Mouse (Mus musculus): ENCODE results near the gene Pramef17. TPM values are rescaled to one million over a fixed set of nuclear protein-coding genes. Genes with fewer than 3 reads are reported as not detected.
"Not testable (repeated sequence)": the region's sequence is repeated elsewhere in the genome, so short reads cannot be mapped to it uniquely, and the experiment has no call there.

The Pramef17 gene
- not detected for total RNA-seq (2021)
- long read RNA-seq, experiment 1, result 0 reads
- long read RNA-seq, experiment 2, result 0 reads

DNA sequence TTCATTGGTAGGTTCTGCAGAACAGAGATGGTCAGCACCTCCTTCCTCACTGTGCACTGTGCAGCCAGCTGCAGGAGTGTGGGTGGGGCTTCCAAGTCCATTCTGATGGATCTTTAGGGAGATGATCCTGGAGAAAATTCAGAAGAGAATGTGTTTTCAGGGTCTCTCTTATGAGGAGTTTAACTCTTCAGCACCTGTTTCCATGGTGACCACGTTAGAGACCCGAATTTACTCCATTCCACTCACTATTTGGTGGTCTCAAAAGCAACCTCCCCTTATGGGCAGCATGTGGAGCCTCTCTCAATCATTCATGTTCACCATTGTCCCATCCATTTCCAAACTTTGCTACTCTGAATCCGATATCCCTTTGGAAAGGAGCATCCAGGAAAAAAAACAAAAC, at the start of gene Pramef17:
TSS of gene Pramef17 (minus strand) at position 101 of the 400 bp plus-strand sequence.
- intact Hi-C loops (cut with DNase I); DNase-seq: not testable (repeated sequence)

DNA sequence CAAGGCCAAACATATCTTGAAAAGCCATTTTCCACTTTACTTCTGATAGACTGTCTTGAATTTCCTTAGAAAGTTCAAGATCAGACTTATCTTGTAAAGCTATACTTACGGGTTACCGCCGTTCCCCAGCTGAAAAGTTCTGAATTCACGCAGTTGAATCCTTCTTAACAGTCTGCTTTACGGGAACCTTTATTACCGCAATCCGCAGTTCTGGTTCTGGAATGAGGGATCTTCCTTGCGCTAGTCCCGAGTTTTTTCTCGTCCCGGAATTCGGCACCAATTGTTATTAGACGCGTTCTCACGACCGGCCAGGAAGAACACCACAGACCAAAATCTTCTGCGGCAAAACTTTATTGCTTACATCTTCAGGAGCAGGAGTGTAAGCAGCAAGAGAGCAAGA, 6.0 kb downstream of the Pramef17 start:
- intact Hi-C loops (cut with DNase I), result not testable (repeated sequence)
- peak; percentile 48 to 52 for DNase-seq

DNA sequence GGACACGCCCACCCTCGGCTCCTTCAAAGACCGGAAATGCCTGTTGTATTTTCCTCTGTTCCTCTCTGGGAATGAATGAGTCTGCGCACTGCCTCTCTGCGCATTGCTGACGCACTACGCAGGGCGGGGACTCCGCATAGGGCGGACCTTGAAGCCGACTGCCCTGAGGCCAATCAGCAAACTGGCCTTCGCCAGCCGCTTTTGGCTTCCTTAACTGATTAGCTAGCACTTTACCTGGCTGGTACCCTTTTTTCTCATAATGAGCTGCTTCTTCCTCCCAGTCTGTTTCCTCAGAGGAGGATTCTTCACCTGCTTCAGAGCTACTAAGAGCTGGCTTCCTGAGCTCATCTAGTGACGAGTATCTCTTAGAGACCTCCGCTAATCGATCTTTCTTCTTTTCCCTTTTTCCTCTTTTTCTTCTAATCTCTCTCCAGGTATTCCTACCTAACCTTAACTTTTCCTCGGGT, 6.7 kb downstream of the Pramef17 start:
- peak; percentile 23 to 25 for DNase-seq
- intact Hi-C loops (cut with DNase I), result not testable (repeated sequence)

DNA sequence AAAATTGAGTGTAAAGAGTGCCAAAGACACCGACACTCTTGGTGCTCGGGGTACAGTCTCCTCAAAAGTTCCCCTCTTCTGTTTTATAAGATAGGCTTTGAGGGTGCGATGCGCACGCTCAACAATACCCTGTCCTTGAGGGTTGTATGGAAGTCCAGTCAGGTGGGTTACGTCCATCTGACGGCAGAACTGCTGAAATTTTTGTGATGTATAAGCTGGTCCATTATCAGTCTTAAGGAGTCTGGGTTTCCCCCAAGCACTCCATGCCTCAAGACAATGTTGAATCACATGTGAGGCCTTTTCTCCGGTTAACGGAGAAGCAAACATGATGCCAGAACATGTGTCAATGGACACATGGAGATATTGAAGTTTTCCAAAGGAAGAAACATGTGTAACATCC, 8.4 kb downstream of the Pramef17 start:
- intact Hi-C loops (cut with DNase I), result not testable (repeated sequence)
- peak; percentile 2 to 8 for DNase-seq

DNA sequence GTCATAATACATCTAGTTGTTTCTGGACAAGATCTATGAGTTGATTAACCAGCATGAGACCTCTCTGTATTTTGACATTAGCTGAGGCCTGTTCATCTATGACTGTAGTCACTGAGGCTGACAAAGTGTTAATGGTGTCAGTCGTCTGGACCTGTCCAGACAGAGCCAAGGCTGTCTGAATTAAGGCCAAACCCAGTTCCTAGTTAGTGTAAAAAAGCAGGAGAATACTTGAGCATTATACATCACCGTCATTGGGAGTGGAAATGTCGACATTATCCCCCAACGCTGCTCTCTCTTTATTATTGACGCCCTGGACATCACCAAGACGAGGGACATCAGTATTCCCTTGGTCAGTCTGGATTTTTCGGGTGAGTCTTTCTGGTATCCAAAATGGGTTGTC, 9.0 kb downstream of the Pramef17 start:
- DNase-seq, result peak; percentile 3 to 5
- intact Hi-C loops (cut with DNase I), result not testable (repeated sequence)

DNA sequence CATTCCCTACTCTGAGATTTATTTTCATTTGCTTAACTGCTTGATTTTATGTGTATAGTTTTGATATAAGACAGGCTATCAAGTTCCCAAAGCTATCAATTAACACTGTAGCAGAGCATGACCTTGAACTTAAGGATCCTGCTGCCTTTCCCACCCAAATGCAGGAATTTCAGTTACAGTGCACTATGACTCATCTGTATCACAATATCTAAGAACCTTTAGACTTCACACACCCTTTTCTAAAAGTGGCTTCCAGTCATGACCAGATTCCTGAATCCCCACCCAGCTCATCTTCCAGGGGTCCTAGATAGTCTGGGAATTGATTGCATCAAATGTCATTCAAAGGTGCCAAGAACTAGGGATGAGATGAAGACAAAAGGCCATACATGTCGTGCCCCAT, 10.7 kb downstream of the Pramef17 start:
- intact Hi-C loops (cut with DNase I); DNase-seq: not testable (repeated sequence)

DNA sequence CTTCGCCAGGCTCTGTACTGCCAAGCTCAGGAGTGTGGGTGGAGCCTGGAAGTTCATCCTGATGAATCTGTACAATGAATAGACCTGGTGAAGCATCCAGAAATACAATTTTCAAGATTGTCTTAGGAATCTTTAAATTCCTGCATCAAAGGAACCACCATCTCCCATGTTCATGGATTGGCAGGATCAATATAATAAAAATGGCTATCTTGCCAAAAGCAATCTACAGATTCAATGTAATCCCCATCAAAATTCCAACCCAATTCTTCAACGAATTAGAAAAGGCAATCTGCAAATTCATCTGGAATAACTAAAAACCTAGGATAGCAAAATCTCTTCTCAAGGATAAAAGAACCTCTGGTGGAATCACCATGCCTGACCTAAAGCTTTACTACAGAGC, 27.3 kb downstream of the Pramef17 start, which contains the start of gene Gm13101:
TSS of gene Gm13101 (minus strand) at position 101 of the 400 bp plus-strand sequence.
- intact Hi-C loops (cut with DNase I); DNase-seq: not testable (repeated sequence)

DNA sequence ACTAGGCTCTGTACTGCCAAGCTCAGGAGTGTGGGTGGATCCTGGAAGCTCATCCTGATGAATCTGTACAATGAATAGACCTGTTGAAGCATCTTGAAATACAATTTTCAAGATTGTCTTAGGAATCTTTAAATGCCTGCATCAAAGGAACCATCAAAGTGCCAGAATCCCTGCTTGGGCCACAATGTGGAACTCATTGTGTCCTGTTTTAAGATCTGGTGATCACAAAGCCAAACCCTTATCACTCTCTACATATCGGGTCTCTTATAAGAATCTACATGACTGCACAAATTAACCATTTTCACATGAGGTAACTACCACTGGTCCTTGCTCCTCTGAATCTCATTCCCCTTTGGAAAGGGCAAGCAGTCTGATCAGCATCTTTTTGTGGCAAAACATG, 43.3 kb downstream of the Pramef17 start, which contains the start of gene Pramef25:
TSS of gene Pramef25 (minus strand) at position 101 of the 400 bp plus-strand sequence.
- intact Hi-C loops (cut with DNase I); DNase-seq: not testable (repeated sequence)

Other genes starting within 250 kb of the Pramef17 start
- not detected for gene Gm13023, start 205.0 kb downstream of the Pramef17 start, total RNA-seq (2021)
- not detected for gene Gm13084, start 178.3 kb downstream of the Pramef17 start, total RNA-seq (2021)
- gene Gm13103, start 147.9 kb downstream of the Pramef17 start, total RNA-seq (2021), result not detected
- not detected for gene Pramef6, start 94.0 kb downstream of the Pramef17 start, total RNA-seq (2021)
- gene Pramef25, start 43.4 kb downstream of the Pramef17 start, total RNA-seq (2021), result not detected
- gene Gm13101, start 27.4 kb downstream of the Pramef17 start, total RNA-seq (2021), result not detected
- not detected for gene Pramel4, start 64.8 kb upstream of the Pramef17 start, total RNA-seq (2021)
- gene Gm13102, start 112.1 kb upstream of the Pramef17 start, total RNA-seq (2021), result not detected
- not detected for gene Oog3, start 168.3 kb upstream of the Pramef17 start, total RNA-seq (2021)
- not detected for gene Oog2, start 196.3 kb upstream of the Pramef17 start, total RNA-seq (2021)
- gene C87977, start 218.9 kb upstream of the Pramef17 start, total RNA-seq (2021), result not detected